Mouse (Mus musculus) G1E-ER4 (cell line): ENCODE measurements around the gene Chst13. TPM values are rescaled to one million over a fixed set of nuclear protein-coding genes. Genes with fewer than 3 reads are reported as not detected.

Experiments
- GATA1 ChIP-seq: IDR thresholded peaks from one replicate; pipeline ENCODE4 v1.8.0; 2012; ENCODE audit warnings: low read length, inconsistent platforms
- polyA plus RNA-seq: library from polyadenylated mRNA; stranded (reverse); fragments of >175 nt; gene quantifications from 2 replicates; pipeline ENCODE4 v1.2.3, GENCODE M21; 2012

Gene Chst13
- polyA plus RNA-seq, 1 experiment: not detected

DNA sequence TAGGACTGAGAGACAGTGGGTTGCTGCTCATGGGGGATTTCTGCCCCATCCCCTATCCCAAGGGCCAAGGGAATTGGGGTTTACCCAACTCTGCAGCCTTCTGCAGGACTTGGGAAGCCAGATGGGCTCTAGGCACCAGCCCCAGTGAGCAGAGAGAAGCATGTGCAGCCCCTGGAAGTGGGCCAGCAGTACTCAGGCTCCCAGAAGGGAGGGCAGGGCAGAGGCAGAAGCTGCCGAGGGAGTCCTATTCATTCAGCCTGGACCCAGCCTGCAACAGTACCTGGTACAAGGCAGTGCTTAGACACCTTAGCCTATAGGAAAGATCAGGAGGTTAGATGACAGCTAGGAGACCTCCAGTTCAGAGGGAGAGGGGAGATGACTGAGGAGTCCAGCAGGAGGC is 5.0 kb upstream of the Chst13 start:
- no peak for TF ChIP-seq GATA1

DNA sequence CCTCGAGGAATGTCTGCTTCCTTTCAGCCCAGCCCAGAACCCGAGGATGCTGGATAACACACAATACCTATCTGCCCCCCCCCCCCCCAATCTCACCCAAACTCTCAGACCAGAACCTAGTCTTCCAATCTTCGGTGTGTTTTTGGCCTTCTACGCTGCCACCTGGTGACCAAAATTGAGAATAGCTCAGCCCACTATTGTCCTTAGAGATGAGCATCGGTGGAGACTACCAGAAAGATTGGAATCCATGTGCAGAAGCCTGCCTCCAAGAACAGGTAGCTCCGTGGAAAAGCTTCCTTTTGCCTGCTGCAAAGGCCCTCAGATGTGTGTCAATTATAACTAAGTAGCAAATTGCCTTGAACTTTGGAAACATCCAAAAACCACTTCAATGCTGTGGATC is 2.7 kb upstream of the Chst13 start:
- no peak for TF ChIP-seq GATA1

DNA sequence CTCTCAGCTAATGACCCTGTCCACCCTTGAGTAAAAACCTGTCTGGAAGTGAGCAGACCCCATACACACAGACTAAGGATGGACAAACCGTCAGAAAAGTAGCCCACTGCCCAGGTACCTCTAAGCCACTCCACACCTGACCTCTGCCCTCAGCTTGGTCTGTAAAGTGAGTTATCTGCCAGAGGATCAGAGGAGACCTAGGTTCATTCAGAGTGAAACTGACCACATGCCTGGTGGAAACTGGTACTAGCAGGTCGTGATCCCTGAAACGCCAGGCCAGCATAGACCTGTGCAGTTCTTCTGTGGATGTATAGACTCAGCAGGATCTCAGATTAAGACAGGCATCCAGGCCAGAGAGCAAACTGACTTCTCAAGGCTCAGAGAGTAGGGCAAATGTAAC is 522 bp downstream of the Chst13 start:
- no peak for TF ChIP-seq GATA1

DNA sequence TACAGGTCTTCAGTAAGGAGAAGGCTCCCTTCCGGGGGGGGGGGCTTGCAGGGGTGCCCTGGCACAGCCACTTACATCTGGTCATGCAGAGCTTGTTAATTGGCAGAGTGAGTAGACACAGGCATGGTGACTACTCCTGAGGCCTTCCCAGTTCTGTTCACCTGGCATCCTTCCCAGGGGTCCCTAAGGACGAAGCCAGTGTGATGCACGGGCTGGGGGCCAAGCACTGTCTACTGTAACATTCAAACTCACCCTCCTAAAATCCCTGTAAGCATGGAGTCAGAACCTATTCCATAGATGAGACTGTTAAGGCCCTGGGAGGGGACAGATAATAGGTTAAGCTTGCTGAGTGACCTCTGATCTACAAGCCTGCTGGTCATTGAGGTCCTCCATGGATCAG is 959 bp downstream of the Chst13 start:
- TF ChIP-seq GATA1: no peak

DNA sequence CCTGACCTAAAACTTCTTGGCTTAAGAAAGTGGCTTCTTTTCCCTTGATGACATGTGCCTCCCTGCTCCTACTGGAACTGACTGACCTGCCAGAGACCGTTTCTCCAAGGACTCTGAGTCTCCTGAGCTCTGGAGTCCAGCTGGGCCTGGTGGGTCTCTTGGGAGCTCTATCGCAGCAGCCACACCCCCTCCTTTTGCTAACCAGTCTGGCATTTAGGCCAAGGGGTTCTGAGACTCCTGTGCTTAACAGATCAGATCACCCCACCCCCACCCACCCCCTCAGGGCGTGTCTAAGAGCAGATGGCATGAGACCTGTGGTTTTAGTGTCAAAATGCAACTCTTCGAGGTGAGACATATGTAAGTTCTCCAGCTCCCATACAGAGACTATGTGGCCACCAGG is 3.2 kb downstream of the Chst13 start:
- no peak for TF ChIP-seq GATA1

DNA sequence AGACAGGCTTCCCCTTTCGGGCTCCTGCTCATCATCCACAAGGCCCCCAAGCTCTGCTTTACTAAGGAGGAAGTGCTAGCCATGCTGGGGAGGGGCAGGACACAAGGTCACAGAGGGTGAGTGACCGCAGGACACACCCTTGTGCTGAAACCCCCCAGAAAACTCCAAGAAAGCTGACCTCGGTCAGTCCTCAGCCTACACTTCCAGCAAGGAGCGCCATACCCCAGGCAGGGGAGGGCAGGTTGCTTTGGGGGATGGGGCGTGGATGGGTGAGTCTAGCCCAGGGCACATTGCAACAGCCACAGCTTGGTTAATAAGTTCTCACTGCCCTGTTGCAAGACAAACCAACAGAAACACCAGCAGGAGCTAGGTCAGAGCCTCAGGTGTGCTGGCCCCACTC is 4.6 kb downstream of the Chst13 start:
- TF ChIP-seq GATA1: no peak

DNA sequence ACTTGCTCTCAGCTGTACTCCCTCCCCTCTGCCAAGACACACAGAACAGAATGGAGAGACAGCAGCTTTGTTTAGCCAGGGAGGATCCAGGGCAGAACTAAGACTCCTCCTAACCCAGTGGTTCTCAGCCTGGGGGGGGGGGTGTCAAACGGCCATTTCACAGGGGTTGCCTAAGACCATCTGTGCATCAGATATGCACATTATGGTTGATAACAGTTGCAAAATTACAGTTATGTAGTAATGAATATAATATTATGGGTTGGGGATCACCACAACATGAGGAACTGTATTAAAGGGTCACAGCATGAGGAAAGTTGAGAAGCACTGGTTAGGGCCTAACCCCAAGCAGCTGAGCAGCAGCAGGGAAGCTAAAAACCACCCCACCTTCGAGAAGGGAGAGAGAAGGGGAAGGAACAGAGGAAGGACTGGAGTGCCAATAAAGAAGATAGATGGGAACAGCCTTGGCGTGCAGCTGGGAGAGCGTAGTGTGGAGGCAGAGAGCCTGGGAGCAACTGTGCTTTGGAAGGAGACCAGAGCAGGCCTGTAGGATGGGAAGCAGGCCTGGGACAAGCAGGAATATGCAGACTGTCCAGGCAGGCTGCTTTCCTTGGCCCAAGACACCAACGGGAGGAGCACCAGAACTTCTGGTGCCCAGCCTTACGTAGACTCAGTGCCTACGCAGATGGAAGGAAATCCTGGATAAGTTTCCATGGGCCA is 5.4 kb downstream of the Chst13 start:
- no peak for TF ChIP-seq GATA1

DNA sequence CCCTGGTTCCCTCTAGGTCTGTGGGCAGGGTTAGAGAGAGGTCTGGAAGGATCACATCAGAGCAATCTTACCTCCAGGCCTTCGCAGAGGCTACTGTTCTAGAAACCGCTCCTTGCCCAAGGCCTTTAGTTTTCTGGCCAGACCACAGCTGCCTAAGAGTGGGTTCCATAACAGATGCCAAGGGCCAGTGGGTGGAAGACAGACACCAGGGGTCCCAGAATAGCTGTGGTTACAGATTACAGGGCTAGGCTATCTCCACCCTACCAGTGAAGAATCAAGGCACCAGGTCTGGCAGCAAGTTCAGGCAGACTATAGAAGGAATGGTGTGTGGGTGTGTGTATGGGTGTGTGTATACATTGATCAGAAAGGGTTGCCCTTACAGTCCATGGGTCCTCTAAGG is 6.0 kb downstream of the Chst13 start:
- no peak for TF ChIP-seq GATA1

DNA sequence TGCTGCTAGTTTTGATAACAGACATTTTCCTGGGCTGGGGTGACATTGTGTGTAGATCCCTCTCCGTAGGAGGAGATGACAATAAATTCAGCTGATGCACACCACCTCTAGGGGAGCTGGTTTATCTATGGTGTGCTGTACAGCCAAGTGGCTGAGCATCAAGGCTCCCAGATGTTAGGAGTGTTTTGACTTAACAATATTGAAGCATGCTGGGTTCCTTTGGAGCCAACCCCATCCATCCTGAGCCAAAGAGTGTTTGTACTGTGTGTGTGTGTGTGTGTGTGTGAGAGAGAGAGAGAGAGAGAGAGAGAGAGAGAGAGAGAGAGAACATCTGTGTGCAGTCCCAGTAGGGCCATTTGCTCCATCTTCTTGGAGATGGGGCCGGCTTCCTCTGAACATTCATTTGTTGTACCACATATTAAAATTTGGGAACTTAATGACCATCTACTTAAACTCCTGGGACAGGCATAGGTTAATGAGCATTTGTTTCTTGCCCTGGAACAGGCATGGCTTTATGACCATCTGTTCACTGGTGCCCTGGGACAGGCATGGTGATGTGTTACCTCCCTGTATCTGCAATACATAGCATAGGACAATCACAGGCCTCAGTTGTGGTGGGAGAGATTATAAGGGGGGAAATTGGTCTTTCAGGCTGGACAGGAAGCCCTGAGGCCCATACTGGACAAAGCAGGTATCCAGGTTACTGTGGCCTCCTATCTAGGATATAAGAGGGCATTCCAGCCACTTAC is 7.3 kb downstream of the Chst13 start:
- no peak for TF ChIP-seq GATA1

DNA sequence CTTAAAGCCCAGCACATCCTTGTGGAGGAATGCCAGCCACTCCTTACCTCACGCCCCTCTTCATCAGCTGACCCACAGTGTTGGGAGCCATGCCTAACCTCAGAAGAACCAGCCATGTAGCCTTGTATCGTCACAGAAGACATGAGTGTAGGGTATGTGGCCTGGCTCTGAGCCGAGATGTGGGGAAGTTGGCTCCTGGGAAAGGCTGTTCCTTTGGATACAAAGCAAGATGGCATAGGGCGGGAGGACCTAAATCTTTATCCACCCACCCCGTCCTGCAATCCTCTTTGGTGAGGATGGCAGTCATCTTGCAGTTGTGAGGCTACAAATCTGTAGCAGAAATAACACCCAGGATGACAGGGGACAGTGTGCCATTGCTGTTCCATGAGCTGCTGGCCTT is 9.0 kb downstream of the Chst13 start:
- no peak for TF ChIP-seq GATA1

DNA sequence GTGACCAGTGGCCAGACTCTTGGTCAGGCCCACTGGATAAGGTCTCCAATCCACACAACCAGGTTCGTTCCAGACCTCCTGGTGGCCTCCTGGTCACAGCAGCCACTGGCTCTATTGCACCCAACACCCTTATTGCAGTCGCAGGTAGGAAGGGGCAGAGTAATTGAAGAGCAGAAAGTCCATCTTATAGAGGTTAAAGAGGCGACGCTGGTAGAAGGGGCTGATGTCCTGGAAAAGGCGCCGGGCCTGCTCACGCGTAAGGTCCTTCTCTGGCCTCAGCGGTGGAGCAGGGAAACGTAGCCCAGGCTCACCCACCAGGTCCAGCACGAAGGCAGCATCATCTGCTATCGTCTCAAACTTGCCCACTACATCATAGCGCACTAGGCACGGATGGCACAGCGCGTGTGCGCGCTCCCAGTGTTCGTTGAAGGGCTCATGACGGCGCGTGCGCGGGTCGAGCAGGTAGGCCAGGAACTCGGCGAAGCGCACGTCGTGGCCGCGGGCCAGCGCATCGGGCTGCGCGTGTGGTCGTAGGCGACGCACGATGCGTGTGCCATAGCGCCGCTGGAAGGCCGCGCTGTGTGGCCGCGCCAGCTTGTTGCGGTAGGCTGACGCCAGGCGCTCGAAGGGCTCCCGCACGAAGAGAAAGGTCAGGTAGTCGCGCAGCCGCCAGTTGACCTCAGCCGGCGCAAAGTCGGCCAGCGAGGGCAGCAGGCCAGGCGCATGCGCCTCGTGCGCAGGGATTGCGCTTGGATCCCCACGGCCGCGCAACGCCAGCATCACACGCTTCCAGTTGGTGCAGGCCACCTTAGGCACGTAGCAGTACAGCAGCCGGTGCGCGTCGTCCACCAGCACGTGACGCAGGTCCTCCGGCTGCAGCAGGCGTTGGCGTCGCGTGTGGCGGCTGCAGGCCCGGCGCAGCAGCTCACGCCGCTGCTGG is 15.9 kb downstream of the Chst13 start:
- no peak for TF ChIP-seq GATA1

DNA sequence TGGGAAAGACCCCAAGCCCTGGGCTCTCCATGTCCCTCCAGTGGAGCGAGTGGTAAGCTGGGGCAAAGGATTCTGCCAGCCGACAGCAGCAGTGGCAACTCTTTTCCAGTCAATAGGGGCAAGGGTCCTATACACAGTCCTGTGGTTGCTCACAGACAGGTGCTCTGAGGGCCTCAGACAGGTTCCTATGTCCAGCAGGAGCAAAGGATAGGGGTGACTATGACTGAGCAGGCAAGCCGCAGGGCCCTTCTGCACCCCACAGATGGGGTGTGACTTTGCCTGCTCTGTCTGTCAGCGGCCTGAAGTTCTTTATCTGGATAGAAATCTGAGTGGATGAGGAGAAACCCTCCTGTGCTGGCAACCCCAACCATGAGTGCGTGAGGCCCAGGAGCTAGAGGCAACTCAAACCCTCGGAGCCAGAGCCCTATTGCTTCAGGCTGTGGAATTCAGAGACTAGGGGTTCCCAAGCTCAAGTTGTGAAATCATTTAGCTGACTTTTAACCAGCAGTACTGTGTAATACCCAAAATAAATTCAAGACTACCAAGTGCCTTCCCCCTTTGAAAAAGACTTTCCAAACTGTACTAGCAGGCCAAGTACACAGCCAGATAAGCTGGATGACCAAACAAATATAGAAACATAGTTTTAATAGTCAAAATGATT is 18.5 kb downstream of the Chst13 start:
- TF ChIP-seq GATA1: no peak

DNA sequence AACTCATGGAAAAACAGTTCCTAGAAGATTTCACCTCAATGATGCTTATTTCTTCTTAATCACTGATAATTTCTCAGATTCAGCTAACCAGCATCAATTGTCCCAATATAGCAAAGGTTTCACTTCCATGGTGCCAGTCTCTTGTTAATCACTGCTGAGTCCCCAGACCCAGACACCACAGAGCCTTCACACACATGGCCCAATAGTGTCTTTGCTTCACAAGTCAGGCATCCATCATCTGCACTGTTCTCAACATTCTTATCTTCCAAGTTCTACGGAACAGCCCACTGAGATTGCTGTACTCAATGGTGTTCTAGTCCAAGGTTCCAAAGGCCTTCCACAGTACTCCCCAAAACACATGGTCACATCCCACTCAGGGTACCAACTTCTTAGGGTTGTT is 24.1 kb downstream of the Chst13 start, which contains the start of gene BC048671:
Gene BC048671 (plus strand): TSS at position 301 of the 400 bp plus-strand sequence.
- no peak for TF ChIP-seq GATA1

DNA sequence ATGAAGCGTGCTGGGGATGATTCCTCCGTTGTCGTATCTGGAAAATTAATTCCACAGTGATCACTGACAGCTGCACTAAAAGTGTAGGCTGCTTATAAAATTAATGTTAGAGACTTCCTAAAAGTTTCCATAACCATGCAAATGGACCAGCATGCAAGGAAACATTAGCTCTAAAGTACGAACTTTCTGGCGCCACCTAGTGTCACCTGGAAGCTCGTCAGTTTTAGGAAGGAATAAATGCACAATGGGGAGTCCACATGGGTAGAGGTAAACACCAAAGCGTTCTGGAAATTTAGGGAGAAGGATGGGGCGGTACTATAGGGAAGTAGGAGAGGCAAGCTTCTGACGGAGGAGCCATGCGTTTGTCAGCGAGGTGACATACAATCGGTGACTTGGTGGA is 36.7 kb downstream of the Chst13 start:
- no peak for TF ChIP-seq GATA1

Other genes starting within 250 kb of the Chst13 start
- gene Vmn1r49, start 246.7 kb downstream of the Chst13 start, polyA plus RNA-seq: not detected in 2 replicates
- gene Vmn1r50, start 223.8 kb downstream of the Chst13 start, polyA plus RNA-seq: not detected in 2 replicates
- not detected in 2 replicates for gene Vmn1r51, start 202.6 kb downstream of the Chst13 start, polyA plus RNA-seq
- not detected in 2 replicates for gene Vmn1r52, start 150.4 kb downstream of the Chst13 start, polyA plus RNA-seq
- gene V1ra8, start 122.4 kb downstream of the Chst13 start, polyA plus RNA-seq: not detected in 2 replicates
- gene Vmn1r53, start 100.7 kb downstream of the Chst13 start, polyA plus RNA-seq: not detected in 2 replicates
- gene Vmn1r54, start 78.9 kb downstream of the Chst13 start, polyA plus RNA-seq: not detected in 2 replicates
- gene BC048671, start 24.0 kb downstream of the Chst13 start, polyA plus RNA-seq: not detected in 2 replicates
- gene Uroc1, start 8.1 kb upstream of the Chst13 start, polyA plus RNA-seq: not detected in 2 replicates
- gene Zxdc, start 44.3 kb upstream of the Chst13 start, polyA plus RNA-seq: 32.7 and 32.8 TPM in 2 replicates
- not detected in 2 replicates for gene Cfap100, start 103.6 kb upstream of the Chst13 start, polyA plus RNA-seq
- gene Klf15, start 137.4 kb upstream of the Chst13 start, polyA plus RNA-seq: 0.03 TPM in 1 of 2 replicates, not detected in the other
- not detected in 2 replicates for gene Aldh1l1, start 161.2 kb upstream of the Chst13 start, polyA plus RNA-seq